Mouse (Mus musculus) stomach, embryonic 16.5 days (tissue): ENCODE results near the gene Zcwpw1. TPM values are rescaled to one million over a fixed set of nuclear protein-coding genes. Genes with fewer than 3 reads are reported as not detected.
"Not testable (repeated sequence)": the region's sequence is repeated elsewhere in the genome, so short reads cannot be mapped to it uniquely, and the experiment has no call there.

ENCODE experiments used
- ATAC-seq: fragments of 200-750 bp; cut with Nextera tagmentation; 2 replicates; pipeline ENCODE4 v1.8.0; 2017; ENCODE audit warnings: moderate number of reproducible peaks, moderate TSS enrichment; ENCODE audit not compliant: insufficient read depth, low FRiP score
- H3K27ac ChIP-seq: fragments of 300-500 bp; sonication (generic); 2 replicates; pipeline ENCODE4 v1.5.1; 2014; ENCODE audit warnings: low read length
- H3K27me3 ChIP-seq: fragments of 300-500 bp; sonication (generic); 2 replicates; pipeline ENCODE4 v1.6.1; 2014; ENCODE audit warnings: low read length, control low read depth, mixed read lengths; ENCODE audit not compliant: control insufficient read depth, insufficient read depth
- H3K36me3 ChIP-seq: fragments of 300-500 bp; sonication (generic); 2 replicates; pipeline ENCODE4 v1.6.1; 2014; ENCODE audit warnings: low read length; ENCODE audit not compliant: control insufficient read depth, insufficient read depth
- H3K4me1 ChIP-seq: fragments of 300-500 bp; sonication (generic); 2 replicates; pipeline ENCODE4 v1.6.1; 2014; ENCODE audit warnings: low read length, control low read depth, mixed read lengths; ENCODE audit not compliant: control insufficient read depth, insufficient read depth
- H3K4me2 ChIP-seq: fragments of 300-500 bp; sonication (generic); 2 replicates; pipeline ENCODE4 v1.6.1; 2014; ENCODE audit warnings: low read depth, low read length, mixed read lengths
- H3K4me3 ChIP-seq: fragments of 300-500 bp; sonication (generic); replicated peaks from 2 replicates; pipeline ENCODE4 v1.5.1; 2014; ENCODE audit warnings: mild to moderate bottlenecking, low read length
- H3K9ac ChIP-seq: fragments of 300-500 bp; sonication (generic); 2 replicates; pipeline ENCODE4 v1.6.1; 2014; ENCODE audit warnings: low read length
- H3K9me3 ChIP-seq: fragments of 300-500 bp; sonication (generic); replicated peaks from 2 replicates; pipeline ENCODE4 v1.6.1; 2016; ENCODE audit warnings: low read length, control low read depth; ENCODE audit not compliant: control insufficient read depth
- WGBS: fragments of 180-500 bp; shearing (Covaris S2); extraction: QIAGEN DNeasy Blood & Tissue Kit; methylation state at CpG from one replicate; pipeline ENCODE4 v1.1.7; 2014; 5-methylcytosine and 5-hydroxymethylcytosine counted together
- polyA plus RNA-seq: library from polyadenylated mRNA; unstranded; fragments of >200 nt; fragmentation: Nextera tagmentation; extraction: Ambion mirVana; gene quantifications from 2 replicates; pipeline ENCODE4 v1.2.1, GENCODE M21; 2015

The Zcwpw1 gene
- polyA plus RNA-seq, 1 experiment from 2014 or later = 18.0 TPM

DNA sequence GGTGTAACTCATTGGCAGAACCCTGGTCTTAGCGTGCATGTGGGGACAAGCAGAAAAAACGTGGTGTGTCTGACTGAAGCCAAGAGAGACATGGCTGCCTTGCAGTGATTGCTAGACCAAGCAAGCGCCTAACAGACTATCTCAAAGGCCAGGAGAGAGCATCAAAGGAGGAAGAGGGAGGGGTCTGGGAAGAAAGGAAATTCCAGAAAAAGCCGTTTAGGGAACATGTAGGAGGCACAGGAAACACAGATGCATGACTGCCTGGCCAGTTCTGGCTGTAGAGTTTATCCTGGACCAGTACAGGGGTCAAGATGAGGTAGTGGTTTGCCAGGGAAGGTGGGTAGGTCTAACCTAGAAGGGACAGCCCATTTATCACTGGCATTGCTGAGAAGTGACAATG, 45.9 kb downstream of the Zcwpw1 start:
- Histone ChIP-seq H3K27me3 (no peaks in the 10 kb centered on the region), H3K4me3 (no peak overlapping the region), H3K9me3 (no peaks in the 10 kb centered on the region), H3K27ac (no peak overlapping the region), H3K4me1 (no peaks in the 10 kb centered on the region), H3K4me2 (no peak overlapping the region), H3K9ac (no peak overlapping the region), H3K36me3 (no peaks in the 10 kb centered on the region)
- ATAC-seq = no peak
- WGBS = 49% methylated on average over 4 of the region's 4 CpGs

DNA sequence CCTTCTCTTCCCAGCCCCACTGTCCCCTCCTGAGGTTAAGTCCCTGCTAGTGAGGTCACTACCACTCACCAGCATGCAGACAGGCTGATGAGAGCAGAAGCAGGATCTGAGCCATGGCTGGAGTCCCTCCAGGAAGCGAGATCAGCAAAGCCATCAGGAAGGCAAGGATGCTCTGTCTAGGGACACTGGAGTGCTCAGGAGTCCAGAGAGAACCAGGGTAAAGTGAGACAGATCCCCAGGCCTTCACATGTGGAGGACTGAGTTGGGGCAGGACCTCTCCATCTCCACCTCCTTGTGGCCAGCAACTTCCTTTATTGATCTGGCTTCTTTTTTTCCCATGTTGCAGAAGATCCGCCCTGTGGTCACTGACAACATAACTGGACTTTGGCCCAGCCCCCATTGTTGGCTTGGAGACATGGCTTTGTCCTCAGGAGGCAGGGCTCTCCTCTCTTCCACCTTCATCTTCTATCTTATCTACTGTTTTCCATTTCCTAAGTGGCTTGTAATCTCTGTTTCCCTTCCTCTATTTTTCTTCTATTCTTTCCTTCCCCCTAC, 48.4 kb downstream of the Zcwpw1 start, which contains the start of gene Pilra:
Pilra (minus strand) TSS at position 316 of the 555 bp plus-strand sequence.
- not testable (repeated sequence) for H3K4me1 ChIP-seq, H3K27ac ChIP-seq, H3K9me3 ChIP-seq, H3K4me2 ChIP-seq, H3K9ac ChIP-seq, ATAC-seq, H3K27me3 ChIP-seq, H3K4me3 ChIP-seq, H3K36me3 ChIP-seq
- WGBS = 51% methylated on average over 2 of the region's 2 CpGs

DNA sequence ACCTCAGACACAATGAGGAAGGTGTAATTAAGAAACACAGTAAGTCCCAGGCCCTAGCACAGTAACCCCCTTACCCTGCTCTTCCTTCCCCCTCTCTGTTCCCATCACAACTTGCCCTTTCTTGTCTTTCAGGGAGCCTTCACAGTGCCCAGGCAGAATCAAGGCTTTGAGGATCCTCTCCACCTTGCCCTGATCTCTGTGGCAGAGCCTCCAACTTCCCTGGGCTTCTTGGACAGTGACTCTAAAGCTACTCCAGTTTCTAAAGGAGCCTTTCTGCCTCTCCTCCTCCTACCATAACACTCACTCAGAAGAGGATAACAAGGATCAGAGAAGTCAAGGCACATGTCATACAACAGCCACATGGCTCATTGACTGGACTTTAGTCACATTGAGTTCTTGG, 49.0 kb downstream of the Zcwpw1 start:
- Histone ChIP-seq H3K9ac (no peak overlapping the region), H3K9me3 (no peaks in the 10 kb centered on the region), H3K4me1 (no peaks in the 10 kb centered on the region), H3K27me3 (no peaks in the 10 kb centered on the region), H3K4me2 (no peak overlapping the region), H3K4me3 (no peak overlapping the region), H3K27ac (no peak overlapping the region), H3K36me3 (no peaks in the 10 kb centered on the region)
- no peak for ATAC-seq

DNA sequence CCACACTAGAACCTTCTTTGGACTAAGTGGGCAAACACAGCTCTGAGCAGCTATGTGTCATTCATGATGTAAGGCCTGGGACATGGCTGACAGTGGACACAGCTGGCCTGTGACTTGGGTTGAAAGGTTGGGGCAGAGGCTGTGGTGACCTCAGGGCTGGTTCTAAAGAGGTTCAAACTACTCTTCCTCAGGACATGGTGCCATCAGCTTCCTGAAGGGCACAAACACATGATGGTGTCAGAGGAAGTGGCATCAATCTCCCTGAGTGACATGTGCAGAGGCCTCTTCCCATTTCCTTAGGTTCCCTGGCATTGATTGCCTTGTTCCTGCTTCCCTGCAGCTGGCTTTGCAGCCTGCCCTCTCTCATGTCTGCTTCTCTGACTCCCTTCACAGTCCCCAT, 49.5 kb downstream of the Zcwpw1 start:
- not testable (repeated sequence) for H3K4me2 ChIP-seq, H3K9me3 ChIP-seq, H3K36me3 ChIP-seq, H3K27ac ChIP-seq, ATAC-seq, H3K4me3 ChIP-seq, H3K4me1 ChIP-seq, H3K27me3 ChIP-seq, H3K9ac ChIP-seq

GRCm38 (mm10) chr5:137850313-137850712, 62.7 kb downstream of the Zcwpw1 start:
- H3K36me3 ChIP-seq, H3K27me3 ChIP-seq, ATAC-seq, H3K4me2 ChIP-seq, H3K4me1 ChIP-seq, H3K9me3 ChIP-seq, H3K27ac ChIP-seq, H3K9ac ChIP-seq, H3K4me3 ChIP-seq: not testable (repeated sequence)
- WGBS = 86% methylated on average over 1 of the region's 1 CpGs

DNA sequence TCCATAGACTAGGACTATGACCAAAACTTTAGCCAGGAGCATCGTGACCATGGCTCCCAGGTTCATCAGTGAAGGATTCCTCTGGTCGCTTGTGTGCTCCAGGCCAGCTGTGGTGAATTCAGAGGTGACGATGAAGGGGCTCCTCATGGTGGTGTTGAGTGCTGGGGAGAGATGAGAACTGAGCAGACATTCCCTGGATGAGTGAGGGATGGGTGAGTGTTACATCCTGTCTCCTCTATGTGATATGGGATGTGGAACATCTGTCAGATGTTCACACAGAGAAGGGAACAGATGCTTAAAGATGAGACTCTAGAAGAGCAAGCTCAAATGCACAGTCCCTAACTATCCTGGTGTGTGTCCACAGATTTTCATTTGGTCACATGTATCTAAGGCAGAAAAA, 67.3 kb downstream of the Zcwpw1 start:
- not testable (repeated sequence) for H3K9ac ChIP-seq, H3K4me2 ChIP-seq, ATAC-seq, H3K4me1 ChIP-seq, H3K4me3 ChIP-seq, H3K36me3 ChIP-seq, H3K27me3 ChIP-seq, H3K9me3 ChIP-seq, H3K27ac ChIP-seq
- 74% methylated on average over 3 of the region's 3 CpGs for WGBS

GRCm38 (mm10) chr5:137856870-137857269, 69.3 kb downstream of the Zcwpw1 start:
- H3K27me3 ChIP-seq, H3K4me2 ChIP-seq, H3K36me3 ChIP-seq, H3K9ac ChIP-seq, ATAC-seq, H3K4me1 ChIP-seq, H3K9me3 ChIP-seq, H3K4me3 ChIP-seq, H3K27ac ChIP-seq: not testable (repeated sequence)
- 63% methylated on average over 4 of the region's 5 CpGs for whole genome bisulfite sequencing

GRCm38 (mm10) chr5:137857960-137858710, 70.5 kb downstream of the Zcwpw1 start, which contains the start of gene Pilrb1:
TSS of gene Pilrb1 (minus strand) at chr5:137858106.
- not testable (repeated sequence) for H3K27me3 ChIP-seq, H3K4me3 ChIP-seq, H3K27ac ChIP-seq, H3K9ac ChIP-seq, ATAC-seq, H3K4me2 ChIP-seq, H3K36me3 ChIP-seq, H3K9me3 ChIP-seq, H3K4me1 ChIP-seq
- 51% methylated on average over 2 of the region's 2 CpGs for WGBS

GRCm38 (mm10) chr5:137864008-137864407, 76.4 kb downstream of the Zcwpw1 start:
- H3K4me3 ChIP-seq, H3K27me3 ChIP-seq, ATAC-seq, H3K4me1 ChIP-seq, H3K9ac ChIP-seq, H3K9me3 ChIP-seq, H3K4me2 ChIP-seq, H3K27ac ChIP-seq, H3K36me3 ChIP-seq: not testable (repeated sequence)
- WGBS = 100% methylated on average over 1 of the region's 1 CpGs
